Mouse (Mus musculus): ENCODE data around the gene Slc4a1ap. TPM values are rescaled to one million over a fixed set of nuclear protein-coding genes. Genes with fewer than 3 reads are reported as not detected.

Gene Slc4a1ap
- polyA plus RNA-seq, 1 experiment = 62.4 TPM

DNA sequence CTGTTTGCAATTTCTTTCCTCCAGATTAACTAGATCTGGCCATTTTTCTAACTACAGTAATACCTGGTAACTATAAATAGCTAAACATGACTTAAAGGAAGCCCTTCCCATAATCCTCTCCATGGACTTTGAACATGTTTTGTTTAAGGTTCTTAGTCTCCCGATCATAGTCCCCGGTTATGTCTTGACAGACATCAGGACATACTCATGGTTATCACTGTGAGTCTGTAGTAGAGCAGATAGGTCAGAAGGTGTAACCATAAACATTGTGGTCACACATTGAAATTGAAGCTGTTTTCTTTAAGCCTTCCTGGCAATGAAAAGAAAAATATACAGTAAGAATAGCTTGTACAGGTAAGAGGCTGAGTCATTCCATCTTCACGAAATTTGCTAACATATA lies 46.9 kb downstream of the Slc4a1ap start:
- no peaks in the 10 kb centered on the region for H3K27me3 ChIP-seq (ENCODE audit: control insufficient read depth, insufficient read depth, low read length, poor library complexity, severe bottlenecking)
- no peaks in the 10 kb centered on the region for H3K4me1 ChIP-seq (ENCODE audit: control insufficient read depth, insufficient read depth, low read length)
- no peaks in the 10 kb centered on the region for H3K9me3 ChIP-seq (replicated peaks; ENCODE audit: control insufficient read depth, insufficient read depth, low read length, poor library complexity, severe bottlenecking)
- no peaks in the 10 kb centered on the region for H3K36me3 ChIP-seq (ENCODE audit: control insufficient read depth, insufficient read depth, low read length, poor library complexity, severe bottlenecking)
- H3K4me3 ChIP-seq (ENCODE audit: low read depth, low read length) = no peak overlapping the region
- TF ChIP-seq CTCF (IDR thresholded peaks at IDR 0.05; ENCODE audit: low read depth, low read length) (no peak), EP300 (IDR thresholded peaks at IDR 0.05; ENCODE audit: insufficient read depth, low read depth, low read length) (no peak), POLR2A (IDR thresholded peaks at IDR 0.05; ENCODE audit: insufficient read depth, low read length) (no peak)
- H3K27ac ChIP-seq (ENCODE audit: insufficient read depth, low read length) = no peak overlapping the region
- H3K9ac ChIP-seq (ENCODE audit: low read depth, poor library complexity, severe bottlenecking) = no peak overlapping the region

DNA sequence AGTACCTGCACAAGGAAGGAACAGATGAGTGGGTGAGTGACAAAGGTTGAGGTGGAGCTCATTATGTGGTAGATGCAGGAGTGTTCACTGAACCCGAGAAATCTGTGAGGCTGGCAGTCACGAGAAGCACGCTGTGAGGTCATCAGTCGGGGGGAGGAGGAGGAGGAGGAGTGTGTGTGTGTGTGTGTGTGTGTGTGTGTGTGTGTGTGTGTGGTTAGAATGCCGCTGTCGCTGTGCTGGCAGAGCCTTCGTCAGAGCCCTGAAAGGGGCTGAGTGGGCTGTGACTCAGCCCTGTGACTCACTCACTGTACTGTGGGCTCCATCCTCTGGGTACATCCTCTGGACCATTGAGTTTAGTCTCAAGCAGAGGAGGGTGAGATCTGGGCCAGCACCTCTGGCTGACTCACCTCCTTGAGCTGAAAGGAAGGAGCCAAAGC lies 49.8 kb downstream of the Slc4a1ap start:
- no peaks in the 10 kb centered on the region for H3K4me1 ChIP-seq (ENCODE audit: control insufficient read depth, insufficient read depth, low read length)
- H3K27ac ChIP-seq (ENCODE audit: insufficient read depth, low read length) = no peak overlapping the region
- H3K9ac ChIP-seq (ENCODE audit: low read depth, poor library complexity, severe bottlenecking) = no peak overlapping the region
- no peaks in the 10 kb centered on the region for H3K9me3 ChIP-seq (replicated peaks; ENCODE audit: control insufficient read depth, insufficient read depth, low read length, poor library complexity, severe bottlenecking)
- no peak for TF ChIP-seq POLR2A (IDR thresholded peaks at IDR 0.05; ENCODE audit: insufficient read depth, low read length)
- no peak for TF ChIP-seq CTCF (IDR thresholded peaks at IDR 0.05; ENCODE audit: low read depth, low read length)
- no peak for TF ChIP-seq EP300 (IDR thresholded peaks at IDR 0.05; ENCODE audit: insufficient read depth, low read depth, low read length)
- no peaks in the 10 kb centered on the region for H3K27me3 ChIP-seq (ENCODE audit: control insufficient read depth, insufficient read depth, low read length, poor library complexity, severe bottlenecking)
- H3K36me3 ChIP-seq (ENCODE audit: control insufficient read depth, insufficient read depth, low read length, poor library complexity, severe bottlenecking) = no peaks in the 10 kb centered on the region
- H3K4me3 ChIP-seq (ENCODE audit: low read depth, low read length) = no peak overlapping the region

DNA sequence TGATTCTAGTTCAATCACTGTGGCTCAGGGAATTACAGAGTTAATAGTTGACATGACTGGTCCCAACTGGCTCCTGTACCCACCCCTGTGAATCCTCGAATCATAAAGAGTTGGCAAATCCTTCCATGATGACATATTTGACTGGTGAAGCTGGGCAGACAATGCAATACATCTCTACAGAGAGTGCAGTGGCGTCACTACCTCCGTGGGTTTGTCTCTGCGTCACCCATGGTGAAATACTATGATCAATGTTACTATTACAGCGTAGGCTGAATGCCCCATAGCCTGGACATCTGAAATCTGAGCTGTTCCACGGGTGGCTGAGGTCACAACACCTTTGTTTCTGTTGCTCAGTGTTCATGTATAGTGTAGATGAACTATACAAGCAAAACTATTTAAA lies 54.5 kb downstream of the Slc4a1ap start:
- Histone ChIP-seq H3K4me3 (ENCODE audit: low read depth, low read length) (no peak overlapping the region), H3K4me1 (ENCODE audit: control insufficient read depth, insufficient read depth, low read length) (no peaks in the 10 kb centered on the region), H3K27me3 (ENCODE audit: control insufficient read depth, insufficient read depth, low read length, poor library complexity, severe bottlenecking) (no peaks in the 10 kb centered on the region), H3K9ac (ENCODE audit: low read depth, poor library complexity, severe bottlenecking) (no peak overlapping the region), H3K9me3 (replicated peaks; ENCODE audit: control insufficient read depth, insufficient read depth, low read length, poor library complexity, severe bottlenecking) (no peaks in the 10 kb centered on the region), H3K27ac (ENCODE audit: insufficient read depth, low read length) (no peak overlapping the region), H3K36me3 (ENCODE audit: control insufficient read depth, insufficient read depth, low read length, poor library complexity, severe bottlenecking) (no peaks in the 10 kb centered on the region)
- no peak for TF ChIP-seq POLR2A (IDR thresholded peaks at IDR 0.05; ENCODE audit: insufficient read depth, low read length)
- TF ChIP-seq EP300 (IDR thresholded peaks at IDR 0.05; ENCODE audit: insufficient read depth, low read depth, low read length) = no peak
- TF ChIP-seq CTCF (IDR thresholded peaks at IDR 0.05; ENCODE audit: low read depth, low read length) = no peak

DNA sequence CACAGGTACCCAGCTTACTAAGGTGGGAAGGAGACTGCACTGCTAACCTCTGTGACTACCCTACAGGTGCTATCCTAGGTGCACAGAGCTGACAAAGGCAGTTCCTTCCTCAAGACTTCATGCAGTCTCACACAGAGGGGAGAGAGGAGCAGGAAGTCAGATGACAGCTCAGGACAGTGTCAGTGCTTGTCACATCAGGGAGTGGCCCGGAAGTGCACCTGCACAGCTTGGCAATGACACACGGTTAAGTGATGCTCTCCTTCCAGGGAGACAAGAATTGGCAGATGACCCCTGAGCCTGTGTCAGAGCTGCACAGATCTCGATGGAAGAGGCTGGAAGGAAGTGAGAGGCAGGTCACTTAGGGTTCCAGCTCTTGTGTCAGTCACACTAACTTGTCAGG lies 55.1 kb downstream of the Slc4a1ap start:
- H3K36me3 ChIP-seq (ENCODE audit: control insufficient read depth, insufficient read depth, low read length, poor library complexity, severe bottlenecking) = no peaks in the 10 kb centered on the region
- H3K4me1 ChIP-seq (ENCODE audit: control insufficient read depth, insufficient read depth, low read length) = peaks cover 3% of the 10 kb centered on the region
- no peak overlapping the region for H3K4me3 ChIP-seq (ENCODE audit: low read depth, low read length)
- no peak overlapping the region for H3K27ac ChIP-seq (ENCODE audit: insufficient read depth, low read length)
- H3K27me3 ChIP-seq (ENCODE audit: control insufficient read depth, insufficient read depth, low read length, poor library complexity, severe bottlenecking) = no peaks in the 10 kb centered on the region
- TF ChIP-seq EP300 (IDR thresholded peaks at IDR 0.05; ENCODE audit: insufficient read depth, low read depth, low read length) (no peak), POLR2A (IDR thresholded peaks at IDR 0.05; ENCODE audit: insufficient read depth, low read length) (no peak), CTCF (IDR thresholded peaks at IDR 0.05; ENCODE audit: low read depth, low read length) (no peak)
- H3K9me3 ChIP-seq (replicated peaks; ENCODE audit: control insufficient read depth, insufficient read depth, low read length, poor library complexity, severe bottlenecking) = no peaks in the 10 kb centered on the region
- no peak overlapping the region for H3K9ac ChIP-seq (ENCODE audit: low read depth, poor library complexity, severe bottlenecking)

DNA sequence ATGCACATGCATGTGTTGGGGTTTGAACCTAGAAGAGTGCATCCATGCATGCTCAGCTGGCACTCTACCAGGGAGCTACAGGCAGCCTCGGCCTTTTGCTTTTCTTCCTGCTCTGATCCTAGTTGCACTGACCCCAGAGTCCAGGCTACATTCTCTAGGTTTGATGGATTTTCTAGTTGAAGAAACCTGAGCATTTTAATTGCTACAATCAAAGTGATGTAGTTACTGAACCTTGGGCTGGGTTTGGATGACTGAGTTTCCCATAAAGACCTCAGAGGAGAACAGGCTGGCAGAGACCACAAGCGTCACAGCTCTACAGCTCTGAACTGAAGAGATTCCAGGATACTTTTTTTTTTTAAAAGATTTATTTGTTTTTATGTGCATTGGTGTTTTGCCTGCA lies 56.5 kb downstream of the Slc4a1ap start:
- Histone ChIP-seq H3K27me3 (ENCODE audit: control insufficient read depth, insufficient read depth, low read length, poor library complexity, severe bottlenecking) (no peaks in the 10 kb centered on the region), H3K4me1 (ENCODE audit: control insufficient read depth, insufficient read depth, low read length) (peaks cover 3% of the 10 kb centered on the region), H3K4me3 (ENCODE audit: low read depth, low read length) (no peak overlapping the region), H3K27ac (ENCODE audit: insufficient read depth, low read length) (no peak overlapping the region), H3K9me3 (replicated peaks; ENCODE audit: control insufficient read depth, insufficient read depth, low read length, poor library complexity, severe bottlenecking) (no peaks in the 10 kb centered on the region), H3K9ac (ENCODE audit: low read depth, poor library complexity, severe bottlenecking) (no peak overlapping the region), H3K36me3 (ENCODE audit: control insufficient read depth, insufficient read depth, low read length, poor library complexity, severe bottlenecking) (no peaks in the 10 kb centered on the region)
- TF ChIP-seq POLR2A (IDR thresholded peaks at IDR 0.05; ENCODE audit: insufficient read depth, low read length) (no peak), EP300 (IDR thresholded peaks at IDR 0.05; ENCODE audit: insufficient read depth, low read depth, low read length) (no peak), CTCF (IDR thresholded peaks at IDR 0.05; ENCODE audit: low read depth, low read length) (no peak)

DNA sequence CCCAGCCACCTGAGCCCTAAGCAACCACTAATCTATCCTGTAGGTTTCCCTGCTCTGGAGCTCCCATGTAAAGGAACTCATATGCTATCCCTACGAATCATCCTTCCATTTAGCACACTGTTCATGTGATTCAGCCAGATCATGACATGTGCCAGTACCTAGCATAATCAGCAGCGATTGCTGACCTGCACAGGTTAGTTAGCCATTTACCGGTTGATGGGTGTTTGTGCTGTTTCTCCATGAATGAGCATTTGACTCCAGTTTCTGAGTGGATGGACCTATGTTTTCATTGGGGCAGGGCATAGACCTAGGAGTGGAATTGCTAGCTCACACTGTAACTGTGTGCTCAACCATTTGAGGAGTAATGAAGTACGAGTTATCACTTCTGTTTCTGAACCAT lies 58.7 kb downstream of the Slc4a1ap start:
- H3K4me3 ChIP-seq (ENCODE audit: low read depth, low read length) = no peak overlapping the region
- peaks cover 3% of the 10 kb centered on the region for H3K4me1 ChIP-seq (ENCODE audit: control insufficient read depth, insufficient read depth, low read length)
- H3K27me3 ChIP-seq (ENCODE audit: control insufficient read depth, insufficient read depth, low read length, poor library complexity, severe bottlenecking) = no peaks in the 10 kb centered on the region
- H3K36me3 ChIP-seq (ENCODE audit: control insufficient read depth, insufficient read depth, low read length, poor library complexity, severe bottlenecking) = no peaks in the 10 kb centered on the region
- H3K9ac ChIP-seq (ENCODE audit: low read depth, poor library complexity, severe bottlenecking) = no peak overlapping the region
- H3K27ac ChIP-seq (ENCODE audit: insufficient read depth, low read length) = no peak overlapping the region
- peaks cover 4% of the 10 kb centered on the region for H3K9me3 ChIP-seq (replicated peaks; ENCODE audit: control insufficient read depth, insufficient read depth, low read length, poor library complexity, severe bottlenecking)
- TF ChIP-seq POLR2A (IDR thresholded peaks at IDR 0.05; ENCODE audit: insufficient read depth, low read length) (no peak), EP300 (IDR thresholded peaks at IDR 0.05; ENCODE audit: insufficient read depth, low read depth, low read length) (no peak), CTCF (IDR thresholded peaks at IDR 0.05; ENCODE audit: low read depth, low read length) (no peak)
